Mouse (Mus musculus) neutrophil, adult 5-6 weeks (primary cell): ENCODE measurements around the gene Rassf10. TPM values are rescaled to one million over a fixed set of nuclear protein-coding genes. Genes with fewer than 3 reads are reported as not detected.
"Not testable (repeated sequence)": the region's sequence is repeated elsewhere in the genome, so short reads cannot be mapped to it uniquely, and the experiment has no call there.

Source experiments
- ATAC-seq: fragments of 151-379, 151-347 bp; 2 replicates; pipeline ENCODE4 v1.8.0; 2017; ENCODE audit warnings: mild to moderate bottlenecking, moderate TSS enrichment; ENCODE audit not compliant: insufficient number of reproducible peaks, poor library complexity, low FRiP score, severe bottlenecking; ENCODE audit errors: extremely low read depth
- total RNA-seq: library from RNA; stranded (forward); fragments of 200-1000 nt; gene quantifications from 2 replicates; pipeline ENCODE4 v1.2.3, GENCODE M21; 2017

Rassf10 gene
- not detected in 2 replicates for total RNA-seq

DNA sequence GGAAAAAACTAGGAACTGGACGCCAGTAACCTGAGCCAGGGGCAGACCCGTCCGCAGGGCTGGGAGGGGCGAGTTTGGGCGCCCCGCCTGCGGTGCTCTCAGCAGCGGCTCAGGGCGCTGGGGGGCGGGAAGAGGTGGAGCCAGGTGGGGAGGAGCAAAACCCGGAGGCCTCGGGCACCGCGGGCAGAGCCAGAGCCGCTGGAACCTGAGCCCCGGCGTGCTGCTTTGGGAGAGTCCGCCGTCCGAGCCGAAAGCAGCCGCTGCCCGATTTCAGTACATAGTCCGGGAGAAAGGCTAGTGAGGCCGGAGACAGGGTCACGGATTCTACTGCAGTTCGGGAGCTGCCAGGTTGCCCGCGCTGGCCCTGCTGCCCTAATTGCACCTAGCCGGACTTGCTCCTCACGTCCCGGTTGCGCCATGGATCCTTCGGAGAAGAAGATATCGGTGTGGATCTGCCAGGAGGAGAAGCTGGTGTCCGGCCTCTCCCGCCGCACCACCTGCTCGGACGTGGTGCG is at the start of gene Rassf10:
Gene Rassf10, plus strand, starts transcription at position 186 of the 515 bp plus-strand sequence.
- ATAC-seq: no peak

- ATAC-seq: no peak
These were observed 46.9 kb upstream of the Rassf10 start for GRCm38 (mm10) chr7:112906848-112907247.

GRCm38 (mm10) chr7:112907468-112907867 is 46.3 kb upstream of the Rassf10 start:
- no peak for ATAC-seq

DNA sequence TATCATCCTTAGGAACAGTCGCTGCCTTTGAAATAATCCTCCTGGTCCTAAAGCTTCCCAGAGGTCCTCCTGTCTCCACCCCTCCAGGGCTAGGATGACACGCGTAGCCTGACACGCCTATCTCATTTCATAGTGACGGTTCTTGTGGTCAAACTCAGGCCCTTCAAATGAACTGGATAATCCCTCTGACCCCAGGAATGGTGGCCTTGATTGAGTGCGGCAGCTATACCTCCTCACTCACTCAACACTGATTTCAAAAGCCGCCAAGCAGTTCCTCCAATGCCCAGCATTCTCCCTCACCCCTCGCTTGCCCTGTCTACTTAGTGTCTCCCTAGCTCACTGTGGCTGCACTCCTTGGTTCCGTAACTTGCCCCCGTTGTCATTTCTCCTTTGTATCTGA is 44.6 kb upstream of the Rassf10 start:
- no peak for ATAC-seq

GRCm38 (mm10) chr7:112912969-112913368 is 40.8 kb upstream of the Rassf10 start:
- ATAC-seq: no peak

DNA sequence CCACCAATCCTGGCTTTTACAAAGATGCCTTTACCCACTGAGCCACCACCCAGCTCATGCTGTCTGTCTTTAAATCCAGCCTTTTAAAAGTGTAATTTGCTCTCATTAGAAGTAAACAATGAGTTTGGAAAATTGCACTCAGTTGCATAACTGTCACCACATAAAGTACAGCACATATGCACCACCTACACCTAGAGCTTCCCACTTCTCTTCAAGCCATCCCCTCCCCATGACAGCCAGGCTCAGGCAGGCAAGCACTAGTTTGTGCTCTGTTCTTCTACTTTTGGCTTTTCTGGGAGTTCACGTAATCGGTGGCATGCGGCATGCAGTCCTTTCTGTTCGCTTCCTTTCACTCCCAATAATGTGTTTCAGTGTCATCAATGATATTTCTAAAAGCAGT is 38.2 kb upstream of the Rassf10 start:
- ATAC-seq: no peak

- ATAC-seq: no peak
These were observed 36.0 kb upstream of the Rassf10 start for GRCm38 (mm10) chr7:112917613-112918278.

DNA sequence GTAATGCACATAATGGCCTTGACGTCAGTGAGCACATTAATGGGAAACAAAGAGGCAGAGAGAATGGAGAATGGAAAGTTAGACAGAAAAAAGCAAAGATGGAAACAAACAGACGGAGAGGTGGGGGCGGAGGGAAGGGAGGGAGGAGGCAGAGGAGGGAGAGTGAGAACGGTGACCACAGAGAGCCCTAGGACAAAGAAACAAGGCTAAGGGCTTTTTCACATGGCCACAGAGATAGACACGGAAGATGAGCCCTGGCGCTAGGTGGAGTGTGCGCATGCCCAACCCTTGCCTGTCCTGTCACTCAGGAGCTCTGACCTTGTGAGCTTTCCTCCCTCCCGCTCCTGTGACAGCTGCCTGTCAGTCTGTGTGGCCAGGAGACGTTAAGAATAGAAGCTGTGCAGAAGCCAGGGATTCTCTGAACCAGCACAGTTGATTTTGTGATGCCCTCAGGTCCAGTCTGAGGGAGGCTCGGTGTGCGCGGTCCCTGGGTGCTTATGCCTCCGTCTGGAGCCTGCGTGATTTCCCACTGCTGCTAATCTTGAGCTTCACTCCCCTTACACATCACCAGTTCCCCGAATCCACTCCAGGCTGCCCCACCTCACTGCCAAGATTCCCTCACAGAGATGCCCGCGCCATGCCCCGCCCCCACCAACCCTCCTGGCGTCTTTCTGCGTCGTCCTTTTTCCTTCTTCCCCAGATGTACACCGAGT is 35.3 kb upstream of the Rassf10 start:
- no peak for ATAC-seq

GRCm38 (mm10) chr7:112919845-112920244 is 33.9 kb upstream of the Rassf10 start:
- no peak; the same call in 1 of the 2 replicates for ATAC-seq

GRCm38 (mm10) chr7:112922801-112923200 is 31.0 kb upstream of the Rassf10 start:
- ATAC-seq: no peak

GRCm38 (mm10) chr7:112923712-112924111 is 30.1 kb upstream of the Rassf10 start:
- ATAC-seq: no peak

DNA sequence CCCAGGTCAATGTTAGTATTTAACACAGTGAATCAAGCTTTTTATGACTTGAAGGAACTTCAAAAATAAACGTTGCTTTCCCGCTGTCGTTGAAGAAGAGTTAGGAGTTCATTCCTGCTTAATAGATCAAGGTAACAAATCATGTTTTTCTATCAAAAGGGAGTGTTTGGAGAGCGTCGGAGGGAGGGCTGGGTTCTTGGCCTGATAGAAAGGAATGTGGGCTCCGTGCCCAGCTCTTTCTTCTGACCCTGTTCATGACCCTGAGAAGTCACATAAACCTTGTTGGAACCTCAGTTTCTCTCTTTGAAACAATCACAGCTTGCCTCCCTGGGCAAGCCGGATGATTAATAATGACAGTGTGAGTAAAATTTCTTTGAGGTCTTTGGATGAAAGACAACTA is 23.1 kb upstream of the Rassf10 start:
- no peak for ATAC-seq

DNA sequence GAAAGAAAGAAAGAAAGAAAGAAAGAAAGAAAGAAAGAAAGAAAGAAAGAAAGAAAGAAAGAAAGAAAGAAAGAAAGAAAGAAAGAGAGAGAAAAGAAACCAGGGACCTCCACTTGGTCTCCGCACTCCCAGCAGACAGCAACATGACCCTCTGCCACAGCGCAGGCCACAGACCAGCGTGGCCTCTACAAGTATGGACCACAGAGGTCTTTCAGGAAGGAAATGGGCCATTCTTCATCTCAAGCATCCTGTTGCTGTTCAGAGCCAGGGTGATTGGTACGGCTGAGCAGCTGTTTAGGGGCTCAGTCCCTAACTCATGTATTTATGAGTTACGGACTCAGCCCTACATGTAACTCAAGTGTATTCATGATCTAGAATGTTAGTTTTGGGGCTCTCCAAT is 17.9 kb upstream of the Rassf10 start:
- not testable (repeated sequence) for ATAC-seq

GRCm38 (mm10) chr7:112937089-112937488 is 16.7 kb upstream of the Rassf10 start:
- no peak for ATAC-seq

GRCm38 (mm10) chr7:112938959-112939358 is 14.8 kb upstream of the Rassf10 start:
- ATAC-seq: no peak

GRCm38 (mm10) chr7:112942567-112942966 is 11.2 kb upstream of the Rassf10 start:
- no peak for ATAC-seq

DNA sequence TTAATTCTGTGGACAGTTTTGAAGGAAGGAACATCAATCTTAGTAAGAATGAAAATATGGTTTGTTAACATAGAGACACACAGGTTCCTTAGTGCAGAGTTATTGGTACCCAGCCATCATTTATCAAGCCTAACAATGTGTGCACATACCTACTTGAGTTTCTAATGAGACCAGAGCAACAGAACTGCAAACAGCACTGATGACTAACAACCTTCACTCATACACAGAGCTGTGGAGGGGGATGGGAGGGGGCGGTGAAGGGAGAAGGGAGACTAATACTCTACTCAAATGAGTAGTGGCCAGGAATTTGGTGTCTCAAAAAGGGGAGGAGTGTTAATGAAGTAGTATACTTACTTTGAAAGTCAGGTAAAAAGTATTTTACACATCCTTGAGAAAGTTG is 10.7 kb upstream of the Rassf10 start:
- ATAC-seq: no peak

- ATAC-seq: no peak
These were observed 7.1 kb upstream of the Rassf10 start for GRCm38 (mm10) chr7:112946706-112947105.

GRCm38 (mm10) chr7:112954351-112955102 is 765 bp downstream of the Rassf10 start:
- no peak for ATAC-seq
